ENCODE assay signal across 12 mouse cellular contexts in genomic region chr8:111709223-111709622, GRCm38 (mm10). TPM values are rescaled to one million over a fixed set of nuclear protein-coding genes. Genes with fewer than 3 reads are reported as not detected.
DNase-seq lines count a peak whose midpoint lies in the region; ATAC-seq lines count a peak whose summit lies in the region.
"Had no signal": no experiment of that assay in that cellular context is flagged by ENCODE, and none has a peak within 500 bp of the region (broad histone marks: within the 10 kb centered on the region; RNA-seq: fewer than 3 reads in every experiment).

No protein-coding gene starts in this region.

- peak; percentile 80 for DNase-seq in kidney, postnatal 14 days
- DNase-seq in thymus, postnatal 0 days (ENCODE audit: low spot score): no peak
- no peak for DNase-seq in spleen, postnatal 14 days (ENCODE audit: low spot score in 2 of 2)
- no peak for DNase-seq in urinary bladder, postnatal 4 days (ENCODE audit: low spot score in 2 of 2)

- H3K9me3 ChIP-seq in embryonic facial prominence, embryonic 15.5 days (replicated peaks): no peaks in the 10 kb centered on the region
- no peaks in the 10 kb centered on the region for H3K9me3 ChIP-seq in intestine, embryonic 16.5 days (ENCODE audit: control insufficient read depth, low read length)
- no peaks in the 10 kb centered on the region for H3K9me3 ChIP-seq in liver, embryonic 16.5 days (replicated peaks; ENCODE audit: control insufficient read depth, low read length)
- H3K9me3 ChIP-seq: forebrain, embryonic 15.5 days had no signal

- 0 out of 2 replicates have a peak overlapping the region, but pooled peaks have one; percentile 48 for H3K27ac ChIP-seq in embryonic facial prominence, embryonic 15.5 days (replicated peaks)
- H3K27ac ChIP-seq in intestine, embryonic 16.5 days (ENCODE audit: low read length): peak overlapping the region; percentile 87
- peak overlapping the region; percentile 70 for H3K27ac ChIP-seq in liver, embryonic 16.5 days (ENCODE audit: low read length)
- H3K27ac ChIP-seq: forebrain, embryonic 15.5 days had no signal

- H3K27me3 ChIP-seq in embryonic facial prominence, embryonic 15.5 days: no peaks in the 10 kb centered on the region
- H3K27me3 ChIP-seq in intestine, embryonic 16.5 days (replicated peaks; ENCODE audit: control insufficient read depth, insufficient read depth, low read length): no peaks in the 10 kb centered on the region
- H3K27me3 ChIP-seq in liver, embryonic 16.5 days (ENCODE audit: control insufficient read depth, insufficient read depth, low read depth, low read length): no peaks in the 10 kb centered on the region
- H3K27me3 ChIP-seq: forebrain, embryonic 15.5 days had no signal

- H3K4me1 ChIP-seq in embryonic facial prominence, embryonic 15.5 days: peaks cover 12% of the 10 kb centered on the region; the same call in 1 of the 2 replicates
- H3K4me1 ChIP-seq in intestine, embryonic 16.5 days (ENCODE audit: control insufficient read depth, insufficient read depth, low read length): peaks cover 33% of the 10 kb centered on the region
- peaks cover 3% of the 10 kb centered on the region for H3K4me1 ChIP-seq in liver, embryonic 16.5 days (ENCODE audit: control insufficient read depth, low read depth, low read length)
- H3K4me1 ChIP-seq: forebrain, embryonic 15.5 days had no signal

- no peak overlapping the region for H3K9ac ChIP-seq in embryonic facial prominence, embryonic 15.5 days
- peak overlapping the region; percentile 48; the same call in 1 of the 2 replicates for H3K9ac ChIP-seq in intestine, embryonic 16.5 days (ENCODE audit: low read depth, low read length)
- H3K9ac ChIP-seq in liver, embryonic 16.5 days (ENCODE audit: low read depth, low read length): no peak overlapping the region
- H3K9ac ChIP-seq: forebrain, embryonic 15.5 days had no signal

- no peak for ATAC-seq in embryonic facial prominence, embryonic 15.5 days (ENCODE audit: insufficient number of reproducible peaks, low FRiP score, low TSS enrichment, low read depth)
- ATAC-seq in intestine, embryonic 16.5 days: peak; percentile 14; the same call in 1 of the 2 replicates
- ATAC-seq in liver, embryonic 16.5 days (ENCODE audit: low read depth): peak; percentile 45
- ATAC-seq: forebrain, embryonic 15.5 days had no signal

- no peak overlapping the region for H3K4me2 ChIP-seq in embryonic facial prominence, embryonic 15.5 days (replicated peaks)
- no peak overlapping the region for H3K4me2 ChIP-seq in intestine, embryonic 16.5 days (ENCODE audit: low read depth, low read length)
- no peak overlapping the region for H3K4me2 ChIP-seq in liver, embryonic 16.5 days (ENCODE audit: low read depth, low read length)
- H3K4me2 ChIP-seq: forebrain, embryonic 15.5 days; midbrain, embryonic 11.5 days had no signal

- H3K4me3 ChIP-seq in embryonic facial prominence, embryonic 15.5 days (replicated peaks): no peak overlapping the region
- H3K4me3 ChIP-seq in intestine, embryonic 16.5 days (ENCODE audit: low read length): no peak overlapping the region
- H3K4me3 ChIP-seq in liver, embryonic 16.5 days (ENCODE audit: low read depth, low read length): no peak overlapping the region
- H3K4me3 ChIP-seq: forebrain, embryonic 15.5 days had no signal

- WGBS in embryonic facial prominence, embryonic 15.5 days: 94% methylated on average over 1 of the region's 1 CpGs
- 79% methylated on average over 1 of the region's 1 CpGs for WGBS in intestine, embryonic 16.5 days
- 38% methylated on average over 1 of the region's 1 CpGs for WGBS in liver, embryonic 16.5 days (ENCODE audit: insufficient replicate concordance)

- H3K36me3 ChIP-seq in embryonic facial prominence, embryonic 15.5 days: peaks cover 46% of the 10 kb centered on the region
- peaks cover 22% of the 10 kb centered on the region for H3K36me3 ChIP-seq in intestine, embryonic 16.5 days (ENCODE audit: control insufficient read depth, insufficient read depth, low read length)
- H3K36me3 ChIP-seq in liver, embryonic 16.5 days (ENCODE audit: control insufficient read depth, insufficient read depth): no peaks in the 10 kb centered on the region; the same call in 1 of the 2 replicates

RNA-seq across cellular contexts. Expression of gene Ctrb1, which starts 18.4 kb away (rescaled TPM):
- 0.32 TPM in 1 of 2 replicates, not detected in the other for polyA plus RNA-seq in embryonic facial prominence, embryonic 15.5 days (2015; fragmentation: Nextera tagmentation; extraction: Ambion mirVana)
- 1,904 and 2,500 TPM in 2 replicates for polyA plus RNA-seq in intestine, embryonic 16.5 days (2015; fragmentation: Nextera tagmentation; extraction: Ambion mirVana)
- 7.7 and 58.8 TPM in 2 replicates for polyA plus RNA-seq in liver, embryonic 16.5 days (2015; fragmentation: Nextera tagmentation; extraction: Ambion mirVana)
- polyA plus RNA-seq in thymus, postnatal 0 days (2015; fragmentation: Nextera tagmentation; extraction: Ambion mirVana): 1.1 TPM in 2 replicates
- polyA plus RNA-seq: embryonic facial prominence, embryonic 14.5 days; forebrain, embryonic 15.5 days; lung, embryonic 16.5 days; midbrain, embryonic 11.5 days; neural tube, embryonic 11.5 days had no signal

RNA-seq across cellular contexts. Expression of gene Bcar1, which starts 34.4 kb away (rescaled TPM):
- polyA plus RNA-seq in embryonic facial prominence, embryonic 15.5 days (2015; fragmentation: Nextera tagmentation; extraction: Ambion mirVana): 31.9 and 40.2 TPM in 2 replicates
- polyA plus RNA-seq in intestine, embryonic 16.5 days (2015; fragmentation: Nextera tagmentation; extraction: Ambion mirVana): 44.6 and 48.5 TPM in 2 replicates
- 9.5 and 13.1 TPM in 2 replicates for polyA plus RNA-seq in liver, embryonic 16.5 days (2015; fragmentation: Nextera tagmentation; extraction: Ambion mirVana)
- polyA plus RNA-seq in thymus, postnatal 0 days (2015; fragmentation: Nextera tagmentation; extraction: Ambion mirVana): 4.1 TPM in 2 replicates

Comparison
In these comparisons a context has a peak if more than half of its experiments do, and no peak if none do; other contexts are left out.
1. RNA of gene Ctrb1, which starts 18.4 kb away (polyA plus RNA-seq): 1,904 to 2,500 TPM in intestine, embryonic 16.5 days; 7.7 to 58.8 TPM in liver, embryonic 16.5 days, 1.1 TPM in thymus, postnatal 0 days and 0.32 TPM in embryonic facial prominence, embryonic 15.5 days; every median in the first group is over 10 times any median in the second.
2. Peak in every context shown above with its lines, with median percentiles within 50 percentile points of each other: H3K27ac ChIP-seq.